Mouse (Mus musculus) myocyte (in vitro differentiated cells): ENCODE data around the gene Rtp4. TPM values are rescaled to one million over a fixed set of nuclear protein-coding genes. Genes with fewer than 3 reads are reported as not detected.

Source experiments
- H3K27me3 ChIP-seq: one replicate; pipeline ENCODE4 v1.6.1; 2011; ENCODE audit not compliant: control insufficient read depth, insufficient read depth, insufficient read length
- H3K36me3 ChIP-seq: one replicate; pipeline ENCODE4 v1.6.1; 2011; ENCODE audit not compliant: control insufficient read depth, insufficient read depth
- H3K4me2 ChIP-seq: one replicate; pipeline ENCODE4 v1.6.1; 2011; ENCODE audit warnings: low read depth, control low read depth
- H3K4me3 ChIP-seq: one replicate; pipeline ENCODE4 v1.5.1; 2011; ENCODE audit warnings: mild to moderate bottlenecking, control low read depth, moderate library complexity
- H3K79me2 ChIP-seq: one replicate; pipeline ENCODE4 v1.6.1; 2011; ENCODE audit not compliant: control insufficient read depth, insufficient read depth
- H3ac ChIP-seq: one replicate; pipeline ENCODE4 v1.6.1; 2011; ENCODE audit not compliant: control insufficient read depth, insufficient read length
- CEBPB ChIP-seq: IDR thresholded peaks from 2 replicates; pipeline ENCODE4 v1.6.1; 2011; ENCODE audit warnings: mild to moderate bottlenecking, moderate library complexity; ENCODE audit not compliant: poor library complexity, insufficient read depth, severe bottlenecking
- E2F4 ChIP-seq: IDR thresholded peaks from one replicate; pipeline ENCODE4 v1.6.1; 2011; ENCODE audit warnings: mild to moderate bottlenecking, control low read depth, moderate library complexity; ENCODE audit not compliant: insufficient read depth
- MAX ChIP-seq: IDR thresholded peaks from one replicate; pipeline ENCODE4 v1.6.1; 2011; ENCODE audit warnings: low read depth, mild to moderate bottlenecking, control low read depth
- MYOD1 ChIP-seq, 3 experiments: IDR thresholded peaks; one replicate each; pipeline ENCODE4 v1.6.1; 2011; ENCODE audit warnings: control low read depth in 2 of 3, low read depth in 2 of 3, mild to moderate bottlenecking in 2 of 3, moderate library complexity in 1 of 3; ENCODE audit not compliant: insufficient read length in 2 of 3, control insufficient read depth in 1 of 3
- MYOG ChIP-seq, 3 experiments: IDR thresholded peaks; one replicate each; pipeline ENCODE4 v1.6.1; 2011; ENCODE audit warnings: control low read depth in 2 of 3, low read depth in 2 of 3, mild to moderate bottlenecking in 2 of 3; ENCODE audit not compliant: insufficient read length in 2 of 3, control insufficient read depth in 1 of 3, insufficient read depth in 1 of 3
- POLR2A ChIP-seq: IDR thresholded peaks from one replicate; pipeline ENCODE4 v1.6.1; 2011; ENCODE audit warnings: low read depth, mild to moderate bottlenecking, control low read depth, moderate library complexity; ENCODE audit not compliant: insufficient read length
- POLR2AphosphoS2 ChIP-seq: IDR thresholded peaks from one replicate; pipeline ENCODE4 v1.6.1; 2011; ENCODE audit warnings: low read depth, control low read depth; ENCODE audit not compliant: insufficient read length
- REST ChIP-seq: IDR thresholded peaks from one replicate; pipeline ENCODE4 v1.6.1; 2011; ENCODE audit warnings: mild to moderate bottlenecking, control low read depth, moderate library complexity; ENCODE audit not compliant: insufficient read depth, insufficient read length
- SRF ChIP-seq: IDR thresholded peaks from one replicate; pipeline ENCODE4 v1.6.1; 2011; ENCODE audit warnings: low read depth; ENCODE audit not compliant: control insufficient read depth, insufficient read length
- TCF12 ChIP-seq: IDR thresholded peaks from one replicate; pipeline ENCODE4 v1.6.1; 2011; ENCODE audit warnings: mild to moderate bottlenecking, control low read depth; ENCODE audit not compliant: poor library complexity, insufficient read depth, severe bottlenecking
- TCF3 ChIP-seq: IDR thresholded peaks from one replicate; pipeline ENCODE4 v1.6.1; 2011; ENCODE audit warnings: low read depth, control low read depth; ENCODE audit not compliant: insufficient read length
- USF1 ChIP-seq: IDR thresholded peaks from one replicate; pipeline ENCODE4 v1.6.1; 2011; ENCODE audit warnings: low read depth, mild to moderate bottlenecking, control low read depth, moderate library complexity
- polyA plus RNA-seq: library from polyadenylated mRNA; unstranded; fragments of >200 nt; fragmentation: generic; extraction: Trizol; gene quantifications from one replicate; pipeline ENCODE4 v1.2.1, GENCODE M21; 2012; ENCODE audit warnings: missing spikeins

Rtp4 gene
- polyA plus RNA-seq, 1 experiment: 0.82 TPM

DNA sequence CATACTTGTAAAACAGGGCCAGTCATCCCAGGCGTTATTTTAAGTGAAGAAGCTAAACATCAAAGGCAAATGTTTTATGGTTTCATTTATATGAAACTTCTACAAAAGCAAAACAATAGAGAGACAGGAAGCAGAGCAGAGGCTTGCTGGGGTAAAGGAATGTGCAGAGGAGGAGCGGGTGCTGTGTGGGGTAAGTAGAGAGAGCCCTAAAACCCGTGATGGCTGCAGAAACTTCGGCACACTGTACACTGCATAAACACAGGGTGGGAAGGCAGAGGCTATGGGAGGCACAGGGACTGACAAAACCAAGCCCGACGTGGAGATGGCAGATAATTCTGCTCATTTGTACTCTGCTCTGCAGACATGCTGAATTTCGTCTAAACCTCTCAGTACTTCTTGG is 24.3 kb downstream of the Rtp4 start:
- Histone ChIP-seq H3K79me2 (no peaks in the 10 kb centered on the region), H3K36me3 (peaks cover 3% of the 10 kb centered on the region), H3K4me3 (no peak overlapping the region), H3K27me3 (no peaks in the 10 kb centered on the region), H3ac (no peak overlapping the region), H3K4me2 (no peak overlapping the region)
- no peak for TF ChIP-seq USF1
- no peak for TF ChIP-seq TCF3
- no peak for TF ChIP-seq TCF12
- TF ChIP-seq REST: no peak
- TF ChIP-seq POLR2A: no peak
- no peak for TF ChIP-seq MYOD1 (IDR thresholded peaks at IDR 0.05; ENCODE audit: control insufficient read depth in 1 of 3, insufficient read length in 2 of 3, low read depth in 2 of 3)
- TF ChIP-seq E2F4: no peak
- no peak for TF ChIP-seq SRF
- TF ChIP-seq MAX: no peak
- TF ChIP-seq MYOG (IDR thresholded peaks at IDR 0.05; ENCODE audit: control insufficient read depth in 1 of 3, insufficient read depth in 1 of 3, insufficient read length in 2 of 3, low read depth in 2 of 3): no peak

DNA sequence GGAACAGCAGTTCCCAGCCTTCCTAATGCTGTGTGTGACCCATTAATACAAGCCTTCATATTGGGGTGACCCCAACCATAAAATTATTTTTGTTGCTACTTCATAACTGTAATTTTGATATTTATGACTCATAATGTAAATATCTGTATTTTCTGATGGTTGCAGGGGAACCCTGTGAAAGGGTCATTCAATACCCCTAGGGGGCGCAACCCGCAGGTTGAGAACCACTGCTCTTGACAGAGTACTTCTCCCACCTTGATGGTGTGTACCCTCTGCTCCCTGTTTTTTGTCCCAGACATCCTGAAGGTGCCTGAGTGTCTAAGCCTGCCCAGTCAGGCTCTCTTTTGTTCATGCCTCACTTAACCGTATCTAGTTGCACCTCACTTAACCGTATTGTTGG is 27.7 kb downstream of the Rtp4 start:
- no peak overlapping the region for H3ac ChIP-seq
- no peaks in the 10 kb centered on the region for H3K27me3 ChIP-seq
- no peaks in the 10 kb centered on the region for H3K36me3 ChIP-seq
- H3K4me3 ChIP-seq: no peak overlapping the region
- no peak overlapping the region for H3K4me2 ChIP-seq
- no peaks in the 10 kb centered on the region for H3K79me2 ChIP-seq
- TF ChIP-seq MYOG (IDR thresholded peaks at IDR 0.05; ENCODE audit: control insufficient read depth in 1 of 3, insufficient read depth in 1 of 3, insufficient read length in 2 of 3, low read depth in 2 of 3): no peak
- TF ChIP-seq POLR2AphosphoS2: no peak
- no peak for TF ChIP-seq TCF12

DNA sequence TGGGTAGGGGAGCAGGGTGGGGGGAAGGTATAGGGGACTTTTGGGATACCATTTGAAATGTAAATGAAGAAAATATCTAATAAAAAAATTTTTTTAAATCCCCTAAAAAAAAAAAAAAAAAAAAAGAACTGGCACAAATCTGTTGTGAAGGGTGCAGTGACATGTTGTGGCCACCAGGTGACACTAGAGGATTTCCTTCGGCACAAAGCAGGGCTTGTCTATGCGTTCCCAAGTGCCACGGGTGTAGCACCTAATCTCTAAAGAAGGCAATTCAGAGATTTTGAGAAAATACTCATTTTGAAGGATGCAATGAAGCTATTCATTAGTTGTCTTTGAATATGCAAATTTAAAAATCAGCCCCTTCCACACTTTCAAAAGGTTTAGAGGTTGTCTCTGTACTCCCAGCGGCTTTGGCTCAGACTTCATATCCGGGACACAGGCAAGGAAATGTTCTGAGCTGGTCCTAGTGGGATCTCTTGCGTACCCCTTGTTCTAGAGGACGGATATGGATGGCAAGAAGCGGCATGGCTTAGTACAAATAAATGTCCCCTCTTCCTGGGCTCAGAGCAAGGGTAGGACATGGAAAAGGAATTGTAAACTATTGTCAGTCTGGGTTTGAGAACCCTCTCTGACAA is 30.4 kb downstream of the Rtp4 start:
- no peaks in the 10 kb centered on the region for H3K79me2 ChIP-seq
- H3K4me3 ChIP-seq: no peak overlapping the region
- no peaks in the 10 kb centered on the region for H3K36me3 ChIP-seq
- H3K27me3 ChIP-seq: no peaks in the 10 kb centered on the region
- TF ChIP-seq MYOG (IDR thresholded peaks at IDR 0.05; ENCODE audit: control insufficient read depth in 1 of 3, insufficient read depth in 1 of 3, insufficient read length in 2 of 3, low read depth in 2 of 3) (no peak), SRF (no peak), REST (no peak), TCF3 (no peak), USF1 (no peak)
- H3ac ChIP-seq: no peak overlapping the region
- H3K4me2 ChIP-seq: no peak overlapping the region

DNA sequence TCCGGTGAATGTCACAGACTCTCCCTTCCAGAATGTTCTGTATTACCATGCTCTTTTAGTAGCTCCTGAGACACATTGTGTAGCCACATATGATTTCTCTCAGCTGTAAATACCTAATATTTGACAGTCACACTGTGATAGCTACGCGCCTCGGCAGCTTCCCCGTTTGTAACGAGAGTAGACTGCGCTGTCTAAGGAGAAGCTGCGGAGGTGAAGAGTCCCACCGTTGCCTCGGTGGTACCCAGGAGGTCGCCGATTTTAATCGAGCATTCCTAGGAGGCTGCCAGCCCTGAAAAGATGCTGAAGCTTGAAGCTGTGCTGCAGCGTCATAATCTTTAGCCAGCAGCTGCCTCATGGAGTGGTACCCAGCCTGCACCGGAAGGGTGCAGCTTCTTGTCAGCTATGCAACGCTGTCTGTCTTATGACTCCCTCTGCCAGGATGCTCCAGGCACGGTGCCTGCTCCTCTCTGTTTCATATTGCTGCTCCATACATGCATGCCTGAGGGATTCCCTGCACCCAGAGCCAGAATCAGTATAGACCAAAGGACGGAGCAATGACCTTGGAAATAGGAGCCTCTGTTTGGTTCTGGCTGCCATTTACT is 31.0 kb downstream of the Rtp4 start:
- no peak overlapping the region for H3K4me2 ChIP-seq
- H3K27me3 ChIP-seq: no peaks in the 10 kb centered on the region
- no peak for TF ChIP-seq E2F4
- TF ChIP-seq POLR2A: no peak
- no peak for TF ChIP-seq CEBPB
- TF ChIP-seq USF1: no peak
- TF ChIP-seq MYOD1 (IDR thresholded peaks at IDR 0.05; ENCODE audit: control insufficient read depth in 1 of 3, insufficient read length in 2 of 3, low read depth in 2 of 3): no peak
- TF ChIP-seq SRF: no peak
- TF ChIP-seq MYOG (IDR thresholded peaks at IDR 0.05; ENCODE audit: control insufficient read depth in 1 of 3, insufficient read depth in 1 of 3, insufficient read length in 2 of 3, low read depth in 2 of 3): no peak
- TF ChIP-seq TCF3: no peak
- TF ChIP-seq REST: no peak
- no peak for TF ChIP-seq MAX
- TF ChIP-seq TCF12: no peak
- no peak for TF ChIP-seq POLR2AphosphoS2
- H3K79me2 ChIP-seq: no peaks in the 10 kb centered on the region
- H3K4me3 ChIP-seq: no peak overlapping the region
- H3K36me3 ChIP-seq: no peaks in the 10 kb centered on the region
- H3ac ChIP-seq: no peak overlapping the region

DNA sequence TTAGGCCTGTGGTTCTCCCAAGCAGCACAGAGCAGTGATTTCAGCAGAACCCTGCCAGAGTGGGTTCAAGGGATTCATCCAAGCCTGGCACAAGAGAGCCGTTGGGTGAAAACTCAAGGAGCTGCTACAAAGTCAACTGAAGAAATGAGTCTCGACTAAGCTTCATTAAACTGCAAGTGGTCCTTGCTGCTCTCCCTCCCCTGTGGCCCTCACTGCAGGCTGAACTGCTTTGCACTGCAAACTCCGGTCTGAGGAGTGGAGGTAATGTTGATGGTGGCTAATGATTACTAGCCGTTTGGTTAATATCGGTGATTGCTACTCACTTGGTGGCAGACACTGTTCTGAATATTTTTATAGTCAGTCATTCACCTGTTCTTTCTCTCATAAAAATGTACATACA is 34.6 kb downstream of the Rtp4 start:
- H3K27me3 ChIP-seq: no peaks in the 10 kb centered on the region

More for the DNA sequence above, 34.6 kb downstream of the Rtp4 start:
- no peaks in the 10 kb centered on the region for H3K36me3 ChIP-seq
- no peak overlapping the region for H3ac ChIP-seq
- H3K4me2 ChIP-seq: no peak overlapping the region
- TF ChIP-seq MYOG (IDR thresholded peaks at IDR 0.05; ENCODE audit: control insufficient read depth in 1 of 3, insufficient read depth in 1 of 3, insufficient read length in 2 of 3, low read depth in 2 of 3): no peak
- no peak for TF ChIP-seq MYOD1 (IDR thresholded peaks at IDR 0.05; ENCODE audit: control insufficient read depth in 1 of 3, insufficient read length in 2 of 3, low read depth in 2 of 3)
- no peak for TF ChIP-seq E2F4
- TF ChIP-seq CEBPB: no peak
- TF ChIP-seq SRF: no peak
- no peak for TF ChIP-seq POLR2A
- no peak for TF ChIP-seq POLR2AphosphoS2
- TF ChIP-seq MAX: no peak
- H3K4me3 ChIP-seq: no peak overlapping the region
- H3K79me2 ChIP-seq: no peaks in the 10 kb centered on the region
